Mouse (Mus musculus): Measurements from ENCODE around the gene Gm2004.
"Not testable (repeated sequence)": the region's sequence is repeated elsewhere in the genome, so short reads cannot be mapped to it uniquely, and the experiment has no call there.

The Gm2004 gene

DNA sequence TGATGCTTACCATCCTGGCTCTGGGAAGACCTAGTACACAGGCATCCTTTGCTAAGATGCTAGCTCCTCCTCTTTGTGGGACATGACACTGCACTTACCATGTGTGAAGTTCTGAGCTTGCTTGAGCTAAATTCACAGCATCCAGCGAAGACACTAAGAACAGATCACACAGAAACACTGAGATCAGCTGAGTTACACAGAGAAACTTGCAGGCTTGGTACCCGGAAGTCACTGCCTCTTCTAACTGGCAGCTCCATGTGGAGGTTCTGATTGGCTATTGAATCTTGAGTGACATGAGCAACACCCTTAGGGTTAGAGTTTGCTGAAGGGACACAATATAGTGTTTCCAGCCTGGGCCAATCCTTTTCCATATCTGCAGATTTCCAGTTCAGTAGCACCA, at the start of gene Gm2004:
Gene Gm2004 (minus strand): TSS at position 101 of the 400 bp plus-strand sequence.
- not testable (repeated sequence) for DNase-seq (ENCODE audit: low spot score)

Measured in urinary bladder, postnatal 14 days (tissue).